Mouse (Mus musculus) kidney, postnatal 0 days (tissue): ENCODE data around the gene Ank2. TPM values are rescaled to one million over a fixed set of nuclear protein-coding genes. Genes with fewer than 3 reads are reported as not detected.

Source experiments
- ATAC-seq: fragments of 200-750 bp; cut with Nextera tagmentation; replicated peaks from 2 replicates; pipeline ENCODE4 v1.8.0; 2017; ENCODE audit warnings: low read depth, moderate number of reproducible peaks, moderate TSS enrichment, moderate library complexity; ENCODE audit not compliant: low FRiP score
- DNase-seq: peaks from one replicate; pipeline ENCODE4 v3.0.0-alpha.2; 2016; ENCODE audit warnings: low spot score
- H3K27ac ChIP-seq: fragments of 300-500 bp; sonication (generic); 2 replicates; pipeline ENCODE4 v1.5.1; 2014; ENCODE audit warnings: mild to moderate bottlenecking
- H3K27me3 ChIP-seq: fragments of 300-500 bp; sonication (generic); 2 replicates; pipeline ENCODE4 v1.6.1; 2014; ENCODE audit warnings: low read length, mixed read lengths; ENCODE audit not compliant: insufficient read depth
- H3K36me3 ChIP-seq: fragments of 300-500 bp; sonication (generic); 2 replicates; pipeline ENCODE4 v1.6.1; 2014; ENCODE audit warnings: low read length, mixed read lengths; ENCODE audit not compliant: insufficient read depth
- H3K4me1 ChIP-seq: fragments of 300-500 bp; sonication (generic); replicated peaks from 2 replicates; pipeline ENCODE4 v1.6.1; 2014; ENCODE audit warnings: antibody characterized with exemption, low read length, mixed read lengths; ENCODE audit not compliant: insufficient read depth
- H3K4me2 ChIP-seq: fragments of 300-500 bp; sonication (generic); 2 replicates; pipeline ENCODE4 v1.6.1; 2014; ENCODE audit warnings: mild to moderate bottlenecking, low read length, moderate library complexity, mixed read lengths
- H3K4me3 ChIP-seq: fragments of 300-500 bp; sonication (generic); replicated peaks from 2 replicates; pipeline ENCODE4 v1.5.1; 2014; ENCODE audit warnings: low read depth, low read length
- H3K9ac ChIP-seq: fragments of 300-500 bp; sonication (generic); 2 replicates; pipeline ENCODE4 v1.6.1; 2014; ENCODE audit warnings: low read depth, low read length
- H3K9me3 ChIP-seq: fragments of 300-500 bp; sonication (generic); replicated peaks from 2 replicates; pipeline ENCODE4 v1.6.1; 2016; ENCODE audit warnings: low read length, inconsistent platforms, mixed read lengths
- CTCF ChIP-seq: IDR thresholded peaks from 2 replicates; pipeline ENCODE4 v1.5.1; 2016; ENCODE audit warnings: antibody characterized with exemption, low read depth, mild to moderate bottlenecking, moderate library complexity
- WGBS: fragments of 180-500 bp; shearing (Covaris S2); extraction: QIAGEN DNeasy Blood & Tissue Kit; methylation state at CpG from one replicate; pipeline ENCODE4 v1.1.7; 2014; 5-methylcytosine and 5-hydroxymethylcytosine counted together
- polyA plus RNA-seq: library from polyadenylated mRNA; unstranded; fragments of >200 nt; fragmentation: Nextera tagmentation; extraction: Ambion mirVana; gene quantifications from 2 replicates; pipeline ENCODE4 v1.2.1, GENCODE M21; 2015

Ank2 gene
- polyA plus RNA-seq, 1 experiment from 2014 or later, result 4.1 TPM

GRCm38 (mm10) chr3:127059671-127060070 is 439.5 kb downstream of the Ank2 start:
- Histone ChIP-seq H3K4me3 (no peak overlapping the region), H3K4me2 (no peak overlapping the region), H3K27me3 (no peaks in the 10 kb centered on the region), H3K4me1 (no peaks in the 10 kb centered on the region), H3K9me3 (no peaks in the 10 kb centered on the region), H3K9ac (no peak overlapping the region), H3K27ac (no peak overlapping the region), H3K36me3 (no peaks in the 10 kb centered on the region)
- ATAC-seq (no peak), DNase-seq (no peak)
- 89% methylated on average over 4 of the region's 4 CpGs for WGBS
- no peak for TF ChIP-seq CTCF

DNA sequence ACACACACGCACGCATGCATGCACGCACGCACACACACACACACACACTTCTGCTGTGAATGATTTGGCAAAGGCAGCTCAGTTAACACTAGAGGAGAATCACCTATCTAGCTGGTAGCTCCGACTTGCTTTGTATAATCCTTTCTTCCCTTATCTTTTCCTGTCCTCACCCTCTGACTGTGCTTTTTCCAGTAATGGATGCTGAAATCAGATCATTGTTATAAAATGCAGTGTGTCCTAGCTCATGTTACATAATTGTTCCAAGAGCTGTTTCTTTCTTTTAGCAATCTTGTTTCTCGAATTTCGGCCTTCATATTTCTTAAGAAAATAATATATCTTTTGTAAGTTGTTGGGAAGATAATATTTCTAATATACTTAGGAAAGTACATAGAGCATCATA is 457.9 kb downstream of the Ank2 start:
- Histone ChIP-seq H3K9ac (no peak overlapping the region), H3K4me2 (no peak overlapping the region), H3K4me1 (no peaks in the 10 kb centered on the region), H3K27me3 (no peaks in the 10 kb centered on the region), H3K36me3 (no peaks in the 10 kb centered on the region), H3K27ac (no peak overlapping the region), H3K4me3 (no peak overlapping the region), H3K9me3 (no peaks in the 10 kb centered on the region)
- DNase-seq (no peak), ATAC-seq (no peak)
- TF ChIP-seq CTCF, result no peak
- 89% methylated on average over 7 of the region's 7 CpGs for WGBS

GRCm38 (mm10) chr3:127038570-127038969 is 460.6 kb downstream of the Ank2 start:
- WGBS, result 70% methylated on average over 7 of the region's 7 CpGs
- TF ChIP-seq CTCF, result no peak

DNA sequence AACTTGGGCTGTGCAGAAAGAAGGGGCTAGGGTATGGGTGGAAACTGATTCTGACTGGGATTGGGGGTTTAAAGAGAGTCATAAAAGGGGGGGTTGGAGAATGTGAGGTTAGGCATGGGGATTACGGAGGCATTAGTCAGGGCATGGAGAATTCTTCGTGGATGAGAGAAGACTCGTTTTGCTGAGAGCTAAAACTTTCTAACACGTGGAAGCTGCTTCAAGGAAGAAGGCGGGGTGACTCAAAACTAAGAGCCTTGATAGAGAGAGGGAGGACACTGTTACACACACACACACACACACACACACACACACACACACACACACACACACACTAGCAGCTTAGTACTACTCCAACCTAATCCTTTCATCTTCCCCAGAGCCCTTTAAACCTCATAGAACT is 463.0 kb downstream of the Ank2 start:
- H3K9ac ChIP-seq, result no peak overlapping the region
- H3K27ac ChIP-seq, result no peak overlapping the region
- H3K27me3 ChIP-seq, result no peaks in the 10 kb centered on the region
- ATAC-seq (no peak), DNase-seq (no peak)
- H3K4me2 ChIP-seq, result no peak overlapping the region
- no peak for TF ChIP-seq CTCF
- H3K36me3 ChIP-seq, result no peaks in the 10 kb centered on the region
- H3K9me3 ChIP-seq, result no peaks in the 10 kb centered on the region
- no peak overlapping the region for H3K4me3 ChIP-seq
- WGBS, result 56% methylated on average over 5 of the region's 5 CpGs
- H3K4me1 ChIP-seq, result no peaks in the 10 kb centered on the region

More at GRCm38 (mm10) chr3:127038570-127038969, 460.6 kb downstream of the Ank2 start:
- no peak for DNase-seq
- H3K27ac ChIP-seq, result no peak overlapping the region
- no peaks in the 10 kb centered on the region for H3K36me3 ChIP-seq
- ATAC-seq, result no peak
- H3K4me1 ChIP-seq, result no peaks in the 10 kb centered on the region
- no peaks in the 10 kb centered on the region for H3K27me3 ChIP-seq
- H3K9me3 ChIP-seq, result no peaks in the 10 kb centered on the region
- no peak overlapping the region for H3K9ac ChIP-seq
- H3K4me2 ChIP-seq, result no peak overlapping the region
- H3K4me3 ChIP-seq, result no peak overlapping the region

- H3K9ac ChIP-seq, result no peak overlapping the region
- no peak overlapping the region for H3K4me3 ChIP-seq
- no peaks in the 10 kb centered on the region for H3K36me3 ChIP-seq
- H3K4me1 ChIP-seq, result no peaks in the 10 kb centered on the region
- DNase-seq (no peak), ATAC-seq (no peak)
- H3K9me3 ChIP-seq, result no peaks in the 10 kb centered on the region
- WGBS, result 76% methylated on average over 12 of the region's 12 CpGs
- no peak overlapping the region for H3K27ac ChIP-seq
- H3K4me2 ChIP-seq, result no peak overlapping the region
- TF ChIP-seq CTCF, result no peak
- H3K27me3 ChIP-seq, result no peaks in the 10 kb centered on the region
These were observed 463.6 kb downstream of the Ank2 start for GRCm38 (mm10) chr3:127035540-127035939.

- Histone ChIP-seq H3K4me1 (no peaks in the 10 kb centered on the region), H3K27me3 (no peaks in the 10 kb centered on the region), H3K4me3 (no peak overlapping the region), H3K27ac (no peak overlapping the region), H3K9me3 (no peaks in the 10 kb centered on the region), H3K9ac (no peak overlapping the region), H3K4me2 (no peak overlapping the region), H3K36me3 (no peaks in the 10 kb centered on the region)
- no peak for DNase-seq
- no peak for ATAC-seq
- TF ChIP-seq CTCF, result no peak
- 85% methylated on average over 3 of the region's 3 CpGs for WGBS
These were observed 464.2 kb downstream of the Ank2 start for GRCm38 (mm10) chr3:127034983-127035382.

- H3K4me1 ChIP-seq, result no peaks in the 10 kb centered on the region
- no peak for ATAC-seq
- H3K27me3 ChIP-seq, result no peaks in the 10 kb centered on the region
- H3K4me2 ChIP-seq, result no peak overlapping the region
- H3K9me3 ChIP-seq, result no peaks in the 10 kb centered on the region
- no peaks in the 10 kb centered on the region for H3K36me3 ChIP-seq
- no peak overlapping the region for H3K9ac ChIP-seq
- WGBS, result 85% methylated on average over 4 of the region's 4 CpGs
- TF ChIP-seq CTCF, result no peak
- H3K4me3 ChIP-seq, result no peak overlapping the region
- no peak overlapping the region for H3K27ac ChIP-seq
- DNase-seq, result no peak
These were observed 475.2 kb downstream of the Ank2 start for GRCm38 (mm10) chr3:127023992-127024391.
